Mouse (Mus musculus) E14TG2a.4 (cell line): ENCODE results near the gene Oas1e.

Experiments
- CTCF ChIP-seq: conservative IDR thresholded peaks from 2 replicates; pipeline ENCODE4 v1.5.1; 2014; ENCODE audit warnings: low read length
- NANOG ChIP-seq: IDR thresholded peaks from 2 replicates; pipeline ENCODE4 v1.6.1; 2014; ENCODE audit warnings: borderline replicate concordance, low read length, mixed read lengths
- POU5F1 ChIP-seq: IDR thresholded peaks from 2 replicates; pipeline ENCODE4 v1.6.1; 2014; ENCODE audit warnings: low read length, borderline replicate concordance

DNA sequence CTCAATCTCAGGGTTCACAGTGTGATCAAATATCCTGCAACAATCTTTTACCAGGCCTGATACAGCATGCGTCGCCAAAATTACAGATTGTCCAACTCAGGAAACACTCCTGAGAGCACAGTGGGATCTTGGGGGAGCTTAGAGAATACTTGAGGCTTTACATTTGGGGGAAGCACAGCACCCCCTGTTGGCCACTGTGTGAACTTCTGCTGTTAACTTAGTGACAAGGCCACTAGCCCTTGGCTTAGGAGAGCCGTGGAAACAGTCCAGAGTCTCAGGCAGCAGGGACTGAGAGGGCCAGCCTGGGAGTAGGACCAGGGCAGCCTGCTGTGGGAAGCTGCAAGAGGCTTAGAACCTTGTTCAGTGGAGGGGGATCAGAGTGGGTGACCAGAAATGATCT lies 20.6 kb upstream of the Oas1e start:
- peak; percentile 87 for TF ChIP-seq CTCF
- TF ChIP-seq POU5F1: no peak
- no peak for TF ChIP-seq NANOG
